Mouse (Mus musculus): ENCODE data around the gene Hdgfl2. TPM values are rescaled to one million over a fixed set of nuclear protein-coding genes. Genes with fewer than 3 reads are reported as not detected.

Gene Hdgfl2
- polyA plus RNA-seq, 1 experiment = 276 TPM

GRCm38 (mm10) chr17:56092794-56093193 is 13.4 kb downstream of the Hdgfl2 start:
- TF ChIP-seq GATA1 (IDR thresholded peaks at IDR 0.05; ENCODE audit: low read length) = no peak

GRCm38 (mm10) chr17:56096883-56097282 is 17.4 kb downstream of the Hdgfl2 start:
- TF ChIP-seq GATA1 (IDR thresholded peaks at IDR 0.05; ENCODE audit: low read length) = no peak

- no peak for TF ChIP-seq GATA1 (IDR thresholded peaks at IDR 0.05; ENCODE audit: low read length)
These were observed 18.7 kb downstream of the Hdgfl2 start for GRCm38 (mm10) chr17:56098180-56098579.

GRCm38 (mm10) chr17:56098711-56099572 is 19.5 kb downstream of the Hdgfl2 start:
- no peak for TF ChIP-seq GATA1 (IDR thresholded peaks at IDR 0.05; ENCODE audit: low read length)

- no peak for TF ChIP-seq GATA1 (IDR thresholded peaks at IDR 0.05; ENCODE audit: low read length)
These were observed 21.4 kb downstream of the Hdgfl2 start for GRCm38 (mm10) chr17:56100811-56101210.

GRCm38 (mm10) chr17:56102158-56102557 is 22.7 kb downstream of the Hdgfl2 start:
- no peak for TF ChIP-seq GATA1 (IDR thresholded peaks at IDR 0.05; ENCODE audit: low read length)

GRCm38 (mm10) chr17:56102927-56103326 is 23.5 kb downstream of the Hdgfl2 start:
- TF ChIP-seq GATA1 (IDR thresholded peaks at IDR 0.05; ENCODE audit: low read length) = no peak

GRCm38 (mm10) chr17:56103465-56104285 is 24.2 kb downstream of the Hdgfl2 start:
- no peak for TF ChIP-seq GATA1 (IDR thresholded peaks at IDR 0.05; ENCODE audit: low read length)

- no peak for TF ChIP-seq GATA1 (IDR thresholded peaks at IDR 0.05; ENCODE audit: low read length)
These were observed 27.5 kb downstream of the Hdgfl2 start for GRCm38 (mm10) chr17:56106981-56107380.

- TF ChIP-seq GATA1 (IDR thresholded peaks at IDR 0.05; ENCODE audit: low read length) = no peak
These were observed 28.3 kb downstream of the Hdgfl2 start for GRCm38 (mm10) chr17:56107736-56108135.

GRCm38 (mm10) chr17:56108334-56109044 is 29.1 kb downstream of the Hdgfl2 start:
- TF ChIP-seq GATA1 (IDR thresholded peaks at IDR 0.05; ENCODE audit: low read length) = no peak

- no peak for TF ChIP-seq GATA1 (IDR thresholded peaks at IDR 0.05; ENCODE audit: low read length)
These were observed 30.0 kb downstream of the Hdgfl2 start, which contains the start of gene Plin4 for GRCm38 (mm10) chr17:56109219-56110051. Gene Plin4 (minus strand): TSS chr17:56109803.

GRCm38 (mm10) chr17:56110571-56110970 is 31.1 kb downstream of the Hdgfl2 start:
- no peak for TF ChIP-seq GATA1 (IDR thresholded peaks at IDR 0.05; ENCODE audit: low read length)

- TF ChIP-seq GATA1 (IDR thresholded peaks at IDR 0.05; ENCODE audit: low read length) = no peak
These were observed 31.6 kb downstream of the Hdgfl2 start for GRCm38 (mm10) chr17:56111021-56111420.

- TF ChIP-seq GATA1 (IDR thresholded peaks at IDR 0.05; ENCODE audit: low read length) = no peak
These were observed 32.4 kb downstream of the Hdgfl2 start for GRCm38 (mm10) chr17:56111864-56112263.

Measured in G1E-ER4 (cell line).